Mouse (Mus musculus) heart, postnatal 36 days (tissue): ENCODE data around the gene Ranbp17. TPM values are rescaled to one million over a fixed set of nuclear protein-coding genes. Genes with fewer than 3 reads are reported as not detected.

Source experiments
- DNase-seq, 2 experiments: peaks; one replicate each; pipeline ENCODE4 v3.0.0; 2021 to 2022
- intact Hi-C: fragments of 180-260 bp; cut with DNase I; formaldehyde crosslinking; loops from one replicate; pipeline ENCODE4 v1.15.1; 2025
- total RNA-seq, 2 experiments: library from RNA; stranded (reverse); gene quantifications; 2 replicates each; pipeline ENCODE4 v1.2.3; 2021

Gene Ranbp17
- total RNA-seq, 2 experiments from 2014 or later = 0.44 to 0.89 TPM

DNA sequence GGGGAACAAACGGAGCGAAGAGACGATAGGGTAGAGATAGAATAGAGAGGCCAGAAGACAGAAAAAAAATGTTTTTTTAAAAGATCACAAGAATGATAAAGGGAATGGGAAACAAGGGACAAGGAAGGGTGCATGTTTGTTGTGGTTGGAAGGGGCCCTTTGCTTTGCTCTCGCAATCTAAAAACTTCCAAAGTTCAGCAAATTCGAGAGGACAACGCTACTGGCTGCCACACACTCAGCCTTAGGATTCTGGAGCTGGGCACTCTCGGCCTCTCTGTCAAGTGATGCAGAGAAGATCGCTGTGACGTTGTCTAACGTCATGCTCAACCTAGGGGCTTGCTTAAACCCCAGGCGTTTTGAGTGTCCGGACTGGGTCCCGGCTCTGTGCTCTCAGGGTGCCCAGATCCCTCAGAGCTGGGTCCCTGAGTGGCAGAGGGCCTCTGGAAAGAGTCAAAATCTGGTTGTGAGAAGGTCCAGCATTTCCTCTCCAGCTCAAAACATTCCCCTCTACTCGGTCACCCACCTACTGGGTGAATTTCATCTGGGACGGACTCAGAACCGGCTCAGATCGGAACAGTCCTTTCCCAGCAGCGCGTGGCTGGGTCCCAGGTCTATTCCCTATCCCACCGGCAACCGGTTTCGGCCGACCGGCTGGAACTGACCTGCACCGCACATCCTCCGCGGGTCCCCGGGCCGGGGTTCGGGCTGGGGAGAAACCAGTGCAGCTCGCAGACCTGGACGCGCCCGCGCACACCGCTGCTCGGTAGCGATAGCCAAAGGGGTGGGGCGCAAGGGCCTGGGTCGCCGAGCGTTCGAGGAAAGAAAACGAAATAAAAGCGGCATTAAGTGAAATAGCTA lies 313.4 kb downstream of the Ranbp17 start:
- DNase-seq = peak; percentile 15 to 36
- intact Hi-C loops = no loop called here

DNA sequence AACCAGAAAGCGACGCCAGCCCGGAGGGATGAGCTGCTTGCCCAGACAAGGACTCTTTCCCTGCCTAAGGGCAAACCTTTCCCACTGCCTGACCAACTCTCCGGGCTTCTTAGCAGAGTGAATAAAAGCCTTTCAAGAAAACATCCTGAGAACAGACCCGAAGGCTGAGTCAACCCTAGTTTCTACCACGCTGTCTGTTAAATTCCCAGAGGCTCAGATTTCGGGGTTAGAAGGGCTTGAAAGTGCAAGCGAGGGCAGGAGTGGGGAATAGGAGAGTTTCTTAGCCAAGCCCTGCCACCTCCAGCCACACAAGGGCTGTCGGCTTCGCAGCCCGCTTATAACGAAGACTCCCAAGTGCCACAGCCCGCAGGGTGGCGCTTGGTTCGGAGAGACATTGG lies 314.4 kb downstream of the Ranbp17 start:
- intact Hi-C loops = no loop called here
- peak in 1 of 2 experiments; percentile 23 for DNase-seq

DNA sequence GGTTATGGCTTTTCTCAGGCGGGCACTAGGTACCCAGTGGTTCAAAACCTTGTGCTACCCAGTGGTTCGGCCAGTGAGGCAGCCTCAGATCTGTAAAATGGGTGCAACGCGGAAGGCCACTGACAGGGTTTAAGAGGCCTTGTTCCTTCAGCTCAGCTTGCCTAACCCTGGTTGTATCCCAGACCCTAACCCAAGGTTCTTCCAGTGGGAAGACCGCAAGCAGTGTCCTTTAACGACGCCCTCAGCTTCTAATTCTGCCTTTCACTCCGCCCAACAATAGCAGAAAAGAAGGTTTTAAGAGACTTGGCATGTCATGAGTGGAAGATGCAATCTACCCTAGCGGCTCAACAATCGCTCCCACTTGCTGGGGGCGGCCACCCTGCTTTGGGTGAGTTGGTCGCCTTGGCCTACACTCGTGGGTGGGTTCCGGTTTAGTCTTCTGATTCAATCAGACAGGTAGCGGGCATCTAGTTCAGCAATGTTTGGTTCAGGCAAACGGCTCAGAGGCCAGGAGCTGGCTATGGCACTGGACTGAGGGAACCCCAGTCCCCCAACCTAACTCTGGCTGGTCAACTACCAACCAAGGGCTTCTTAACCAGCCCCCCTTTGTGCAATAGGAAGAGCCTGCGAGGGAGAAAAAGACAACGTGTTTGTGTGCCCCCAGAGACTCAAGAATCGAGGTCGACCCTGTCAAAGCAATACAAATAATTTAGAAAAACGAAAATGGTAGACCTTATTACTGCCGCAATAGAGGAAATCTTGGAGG lies 315.0 kb downstream of the Ranbp17 start:
- intact Hi-C loops = no loop called here
- DNase-seq = no peak

DNA sequence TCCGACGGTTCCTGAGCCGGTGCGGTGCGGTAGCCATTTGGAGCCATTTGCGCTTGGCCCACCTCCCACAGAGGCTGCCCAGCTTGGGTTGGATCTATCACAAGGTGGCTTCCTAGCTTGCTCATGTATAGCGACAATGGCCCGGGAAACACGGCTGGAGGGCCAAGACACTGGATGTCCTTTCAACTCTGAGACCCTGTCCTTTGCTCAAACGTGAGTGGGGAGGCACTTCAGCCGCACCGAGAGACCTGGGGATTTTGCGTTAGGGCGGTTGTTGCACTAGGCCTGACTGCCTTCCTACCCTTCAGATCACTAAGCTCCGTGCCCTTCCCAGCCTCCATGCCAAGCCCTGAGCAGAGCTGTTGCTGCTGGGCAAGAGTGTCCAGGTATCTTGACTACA lies 315.9 kb downstream of the Ranbp17 start:
- intact Hi-C loops = no loop called here
- DNase-seq = no peak

DNA sequence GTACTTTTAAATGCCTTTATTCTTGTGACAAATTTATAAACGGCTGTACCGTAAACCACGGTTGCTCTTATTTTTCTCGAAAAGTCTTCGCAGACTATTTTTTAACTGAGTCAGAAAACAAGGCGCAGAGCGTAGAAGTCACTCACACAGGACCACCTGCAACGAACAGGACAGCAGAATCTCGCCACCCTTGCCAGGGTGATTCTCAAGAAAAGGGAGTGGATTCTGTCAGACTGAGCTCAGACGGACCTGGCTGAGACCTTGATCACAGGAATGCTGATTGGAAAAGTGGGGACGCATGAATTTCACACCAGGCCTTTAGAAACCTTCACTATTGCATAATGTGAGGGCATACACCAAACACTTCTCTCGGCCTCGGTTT lies 316.4 kb downstream of the Ranbp17 start:
- DNase-seq = no peak
- intact Hi-C loops = no loop called here

DNA sequence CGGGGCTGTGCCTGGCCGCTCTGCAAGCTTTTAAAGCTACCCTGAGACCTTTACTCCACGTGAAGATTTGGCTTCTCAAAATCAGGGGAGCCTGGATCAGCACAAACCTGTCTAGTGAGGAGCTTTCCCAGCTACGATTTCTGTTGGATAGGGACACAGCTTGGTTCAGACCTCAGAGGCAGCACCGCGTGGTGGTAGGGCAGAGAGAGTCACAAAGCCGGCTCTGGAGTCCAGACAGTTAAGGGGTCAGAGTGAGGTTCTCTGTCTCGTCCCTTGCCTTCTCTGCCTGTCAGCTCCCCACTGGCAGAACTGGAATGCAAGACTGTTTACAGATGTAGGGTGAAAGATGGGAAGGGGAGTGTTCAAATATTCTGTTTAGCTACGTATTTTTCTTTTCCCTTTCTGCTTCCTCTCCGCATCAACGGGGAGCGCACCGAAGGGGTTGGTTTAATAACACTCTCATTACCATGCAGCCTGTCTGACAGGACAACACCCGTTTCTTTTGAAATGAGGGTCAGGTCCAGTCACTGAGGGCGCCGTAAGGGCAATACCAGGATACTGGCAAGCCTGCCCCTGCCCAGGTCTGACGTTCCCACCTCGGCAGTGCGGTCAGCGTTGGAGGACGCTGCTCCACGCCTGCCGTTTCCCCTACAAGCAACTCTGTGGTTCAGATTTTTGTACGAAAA lies 317.0 kb downstream of the Ranbp17 start:
- intact Hi-C loops = no loop called here
- DNase-seq = no peak

DNA sequence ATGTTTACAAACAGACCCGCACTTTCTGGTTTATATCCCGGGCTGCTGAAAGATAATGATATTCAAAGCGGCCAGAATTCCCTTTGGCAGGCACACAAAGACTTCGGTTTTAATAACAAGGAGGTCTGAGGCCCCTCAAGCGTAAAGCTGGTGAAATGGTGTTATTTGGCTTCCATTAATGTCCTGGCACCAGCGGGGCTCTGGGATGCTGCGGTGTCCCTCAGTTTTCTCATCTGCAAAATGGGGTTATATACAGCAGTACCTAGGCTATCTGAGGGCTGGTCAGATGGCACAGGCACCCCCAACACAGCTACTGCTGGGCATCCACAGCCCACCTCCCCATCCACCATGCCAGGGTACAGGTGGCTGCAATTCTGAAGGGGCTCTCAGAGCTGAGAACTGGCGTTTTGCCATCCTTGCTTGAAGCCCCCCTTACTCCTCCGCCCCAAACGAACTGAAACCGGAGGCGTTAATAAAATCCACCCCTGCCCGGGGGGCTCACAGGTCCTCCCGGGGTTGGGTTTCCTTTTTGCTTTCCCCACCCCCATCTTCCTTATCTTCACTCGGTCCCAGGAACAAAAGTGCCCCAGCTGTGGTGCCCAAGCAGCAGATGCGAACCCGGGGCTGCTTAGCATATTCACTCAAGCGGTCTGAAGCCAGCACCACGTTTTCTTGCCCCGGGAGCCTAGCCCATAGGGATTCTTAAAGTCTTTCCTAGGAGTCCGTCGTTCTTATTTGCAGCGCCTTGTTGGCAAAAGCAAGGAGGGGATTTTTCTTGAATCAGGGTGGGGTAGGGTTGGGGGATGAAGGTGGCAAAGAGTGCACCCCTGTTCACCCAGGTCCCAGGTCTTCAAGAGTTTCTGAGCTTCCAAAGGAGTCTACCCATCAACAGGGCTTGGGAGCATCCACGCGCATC lies 317.8 kb downstream of the Ranbp17 start:
- no peak for DNase-seq
- intact Hi-C loops = no loop called here

DNA sequence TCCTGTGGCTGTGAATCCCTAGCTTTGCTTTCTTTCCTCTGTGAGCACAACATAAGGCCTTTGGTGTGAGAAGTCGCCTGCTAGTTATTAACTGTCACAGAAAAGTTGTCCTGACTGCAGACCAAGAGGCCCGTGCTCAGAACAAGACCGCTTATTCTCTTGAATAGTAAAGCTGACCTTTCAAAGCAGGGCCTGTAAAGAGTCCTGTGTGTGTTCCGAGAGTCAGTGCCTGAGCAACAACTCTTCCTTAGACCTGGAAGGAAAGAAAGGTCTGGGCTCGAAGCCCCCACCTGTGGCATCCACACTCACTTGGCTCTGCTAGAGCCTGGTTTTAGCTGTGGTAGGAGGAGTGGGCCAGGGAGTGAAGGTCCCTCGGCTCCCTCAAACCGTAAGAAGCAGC lies 318.5 kb downstream of the Ranbp17 start:
- DNase-seq = no peak
- intact Hi-C loops = no loop called here

DNA sequence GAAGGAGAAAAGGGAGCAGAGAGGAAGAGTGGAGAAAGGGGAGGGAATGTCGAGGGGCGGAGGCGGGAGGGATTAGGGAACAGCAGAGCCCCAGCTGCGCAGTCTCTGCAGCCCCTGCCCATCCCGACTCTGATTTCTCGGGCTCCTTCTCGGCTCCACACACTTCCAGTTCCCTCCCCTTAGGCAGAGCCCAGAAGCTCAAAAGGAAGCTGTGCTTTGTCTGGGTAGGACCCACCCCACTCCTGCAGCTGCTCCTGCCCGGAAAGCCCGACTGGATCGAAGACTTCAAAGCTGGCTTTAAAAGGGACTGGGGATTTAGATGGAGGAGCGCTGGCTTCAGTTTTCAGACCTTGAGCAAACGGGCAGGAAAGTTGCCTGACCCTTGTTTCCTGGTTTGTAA lies 319.9 kb downstream of the Ranbp17 start:
- no peak for DNase-seq
- intact Hi-C loops = no loop called here

DNA sequence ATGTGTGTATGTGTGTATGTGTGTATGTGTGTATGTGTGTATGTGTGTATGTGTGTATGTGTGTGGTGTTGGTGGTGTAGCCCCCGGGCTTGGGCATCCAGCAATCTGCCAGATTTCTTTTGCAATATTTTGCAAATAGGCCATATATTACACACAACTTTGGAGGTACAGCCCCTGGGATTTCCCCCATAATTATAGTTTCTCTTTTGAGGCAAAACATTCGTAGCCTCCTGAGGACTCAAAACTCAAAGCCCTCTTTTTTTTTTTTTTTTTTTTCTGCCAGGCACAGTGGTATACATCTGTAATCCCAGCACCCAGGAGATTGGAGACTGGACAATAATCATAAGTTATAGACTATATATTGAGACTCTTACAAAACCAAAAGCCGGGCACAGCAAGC lies 331.7 kb downstream of the Ranbp17 start:
- intact Hi-C loops = no loop called here

DNA sequence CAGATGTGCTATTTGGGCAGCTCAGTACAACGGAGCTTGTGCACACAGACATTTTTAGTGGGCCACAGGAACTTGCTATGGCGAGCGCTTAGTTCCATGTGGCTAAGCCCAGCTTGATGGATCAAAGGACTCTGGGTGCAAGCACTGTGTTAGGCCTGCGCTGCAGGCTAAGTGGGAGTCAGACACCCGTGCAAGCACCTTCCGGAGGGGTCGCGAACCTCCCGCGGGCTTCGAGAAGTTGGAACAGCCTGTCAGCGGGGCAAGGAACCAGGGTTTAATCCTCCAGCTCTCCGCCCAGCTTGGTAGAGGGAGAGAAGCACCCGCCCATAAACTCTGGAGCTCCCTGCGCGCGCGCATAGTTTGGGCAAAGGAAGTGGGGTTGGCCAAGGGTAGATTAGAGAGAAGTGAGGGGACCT lies 332.8 kb downstream of the Ranbp17 start:
- intact Hi-C loops = no loop called here
- no peak for DNase-seq

More for the DNA sequence above, 331.7 kb downstream of the Ranbp17 start:
- DNase-seq = no peak

DNA sequence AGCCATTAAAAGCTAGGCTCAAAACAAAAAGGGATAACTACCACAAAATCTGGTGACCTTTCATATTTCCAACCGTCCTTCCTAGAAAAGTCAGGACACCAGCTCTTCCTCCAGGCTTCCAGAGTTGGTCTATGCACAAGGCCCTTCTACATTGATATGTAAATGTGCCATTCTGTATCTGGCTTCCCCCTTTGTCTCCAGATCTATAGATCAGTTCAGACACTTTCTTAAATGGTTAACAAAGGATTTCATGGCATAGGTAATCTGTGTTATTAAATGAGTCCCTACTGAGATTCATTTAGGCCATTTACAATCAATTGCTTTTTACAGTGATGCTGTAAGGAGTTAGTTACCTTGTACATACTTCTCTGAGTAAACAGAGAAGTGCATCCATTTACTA lies 333.7 kb downstream of the Ranbp17 start:
- intact Hi-C loops = loop anchor here (5.0 kb wide), 1 partner anchor 372 kb away; no protein-coding TSS in a partner anchor
- DNase-seq = no peak

DNA sequence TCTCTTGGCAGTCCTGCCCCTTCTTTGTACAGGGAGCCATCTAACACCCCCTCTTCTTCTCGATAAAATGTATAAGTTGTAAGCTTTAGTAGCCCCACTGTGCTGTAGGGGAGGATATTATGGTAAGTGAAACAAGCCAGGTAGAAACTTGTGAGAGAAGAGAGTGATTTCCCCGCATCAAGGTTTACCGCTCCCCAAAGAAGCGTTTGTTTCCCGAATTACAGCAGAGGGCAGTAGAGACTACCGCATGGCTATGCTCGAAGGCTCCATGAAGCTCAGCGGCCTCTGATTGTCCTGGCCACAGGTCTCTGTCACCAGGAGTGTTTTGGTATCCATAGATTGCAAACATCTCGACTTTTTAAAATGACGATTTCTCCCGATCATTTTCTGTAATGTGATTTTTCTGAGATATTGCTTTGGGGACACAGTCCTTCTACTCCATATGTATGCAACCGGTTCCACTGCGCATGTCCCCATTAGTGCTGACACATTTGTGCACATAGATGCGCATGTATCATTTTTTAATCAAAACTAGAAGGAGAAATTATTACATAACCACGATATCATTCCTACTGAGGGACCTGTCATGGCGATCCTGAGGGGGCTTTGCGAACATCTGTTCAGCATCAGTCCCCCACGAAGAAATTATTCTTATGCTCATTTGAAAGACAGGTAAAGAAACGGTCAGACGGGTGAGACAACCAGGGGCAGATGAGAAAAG lies 336.9 kb downstream of the Ranbp17 start:
- intact Hi-C loops = loop anchor here (1.0 to 5.0 kb wide), 4 partner anchors 119 to 544 kb away; no protein-coding TSS in a partner anchor
- DNase-seq = peak; percentile 14 to 26

DNA sequence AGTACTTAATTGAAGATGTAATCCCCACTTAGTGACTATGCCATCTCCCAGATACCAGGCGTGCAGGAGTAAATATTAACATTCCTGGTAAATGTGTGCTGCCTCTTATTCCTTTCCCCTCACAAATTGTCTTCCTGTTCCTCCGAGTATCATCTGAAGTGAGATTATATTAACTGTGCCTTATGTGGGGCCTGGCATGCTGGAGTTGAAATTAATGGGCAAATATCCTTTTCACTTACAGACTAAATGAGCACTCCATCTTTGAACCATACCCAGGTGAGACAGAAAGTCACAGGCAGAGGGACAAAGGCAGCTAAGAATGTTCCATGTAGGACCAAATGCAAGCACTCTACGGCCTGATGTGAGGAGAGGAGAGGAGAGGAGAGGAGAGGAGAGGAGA lies 337.8 kb downstream of the Ranbp17 start:
- intact Hi-C loops = loop anchor here (1.0 to 5.0 kb wide), 4 partner anchors 120 to 545 kb away; no protein-coding TSS in a partner anchor

DNA sequence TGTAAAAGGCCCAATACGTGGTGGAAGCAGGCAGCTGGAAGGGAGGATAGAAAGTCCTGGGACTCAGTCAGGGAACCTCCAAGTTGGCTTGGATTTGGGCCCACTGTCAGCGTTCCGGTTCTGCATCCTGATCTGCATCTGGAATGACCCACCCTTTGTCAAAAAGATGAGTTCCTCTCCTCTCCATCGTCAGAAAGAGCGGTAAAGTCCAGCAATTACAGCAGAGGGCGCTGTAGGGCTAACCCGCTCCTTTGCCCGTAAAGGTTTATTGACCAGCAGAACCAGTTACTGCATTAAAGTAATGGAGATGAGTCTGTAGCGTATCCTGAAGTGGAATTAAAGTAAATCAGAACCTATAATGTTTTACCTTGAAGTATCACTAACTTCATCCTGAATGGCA lies 343.1 kb downstream of the Ranbp17 start:
- intact Hi-C loops = no loop called here
- DNase-seq = peak; percentile 50 to 56

More for the DNA sequence above, 337.8 kb downstream of the Ranbp17 start:
- no peak for DNase-seq

DNA sequence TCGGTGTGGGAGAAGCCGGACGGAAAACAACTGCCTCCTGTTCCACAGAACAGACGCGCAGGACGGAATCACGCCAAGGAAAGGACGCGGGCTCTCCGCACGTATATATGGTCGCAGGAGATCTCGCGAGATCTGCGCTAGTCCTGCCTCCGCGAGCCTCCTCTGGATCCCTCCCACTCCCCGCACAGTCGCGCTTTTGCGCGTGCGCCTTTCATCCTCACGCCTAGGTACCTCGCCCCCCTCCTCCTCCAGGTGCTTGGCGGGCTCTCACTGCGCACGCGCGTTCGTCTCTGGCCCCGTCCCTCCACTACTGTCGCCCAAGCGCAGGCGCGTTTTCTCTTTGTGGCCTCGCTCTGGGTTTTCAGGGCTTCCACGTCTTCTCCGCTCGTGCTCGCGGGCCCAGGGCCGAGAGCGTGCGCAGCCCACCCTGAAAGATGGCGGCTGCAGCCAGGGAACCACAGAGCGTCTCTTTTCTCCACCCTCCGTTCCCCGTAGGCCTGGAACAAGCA lies 350.5 kb downstream of the Ranbp17 start, which contains the start of gene Npm1:
Gene Npm1, minus strand, starts transcription at position 209 of the 509 bp plus-strand sequence.
- intact Hi-C loops = loop anchor here (2.0 to 10.0 kb wide), 4 partner anchors 40 to 1672 kb away; partner anchors contain the start of genes Spdl1, Tlx3 and Ubtd2
- DNase-seq = peak; percentile 99

DNA sequence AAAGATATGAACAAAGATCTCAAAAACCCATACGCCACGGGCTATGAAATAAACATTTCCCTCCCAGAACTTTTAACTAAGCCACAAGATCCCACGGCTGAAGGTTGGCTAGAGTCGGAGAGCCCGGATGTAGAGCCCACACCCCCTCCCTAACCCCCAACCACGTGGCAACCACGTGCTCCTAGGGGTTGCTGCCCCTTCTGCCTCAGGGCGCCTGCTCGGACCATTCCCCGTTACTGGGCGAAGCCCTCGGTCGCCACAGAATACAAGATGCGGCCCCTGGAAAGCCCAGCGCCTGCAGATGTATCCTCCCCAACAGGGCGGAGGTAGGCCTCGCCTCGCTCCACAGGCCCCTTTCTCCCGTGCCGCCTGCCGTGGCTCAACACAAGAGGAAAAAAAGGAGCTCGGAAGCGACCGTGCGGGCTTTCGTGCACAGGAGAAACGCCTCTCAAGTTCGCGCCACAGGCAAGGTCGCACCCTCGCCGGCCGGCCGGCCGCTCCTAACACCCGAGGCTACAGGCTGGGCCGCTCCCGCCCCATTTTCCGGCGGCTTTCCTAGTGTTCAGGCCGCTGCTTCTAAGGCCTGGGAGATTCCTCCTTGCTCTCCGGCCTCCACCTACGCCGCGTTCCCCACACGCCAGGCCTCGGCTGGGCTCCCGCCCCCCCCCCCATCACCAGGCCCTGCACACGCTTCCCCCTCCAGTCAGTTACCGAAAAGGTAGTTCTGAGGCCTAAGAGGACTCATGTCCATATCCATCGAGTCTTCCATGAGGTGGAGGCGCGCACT lies 351.1 kb downstream of the Ranbp17 start:
- DNase-seq = peak; percentile 48 to 69
- intact Hi-C loops = loop anchor here (2.0 to 10.0 kb wide), 4 partner anchors 40 to 1672 kb away; partner anchors contain the start of genes Spdl1, Tlx3 and Ubtd2
